Mouse (Mus musculus): ENCODE results near the gene Pskh1.

- TF ChIP-seq CTCF (IDR thresholded peaks at IDR 0.05; ENCODE audit: low read depth) (no peak), EP300 (optimal IDR thresholded peaks at IDR 0.05) (no peak)
Observed at GRCm38 (mm10) chr8:105933762-105934161, 33.5 kb downstream of the Pskh1 start, which contains the start of gene Ctrl.
